Mouse (Mus musculus) CD8-positive naive resting alpha-beta T cell, adult 57 days (primary cell): Measurements from ENCODE around the gene Aco2. TPM values are rescaled to one million over a fixed set of nuclear protein-coding genes. Genes with fewer than 3 reads are reported as not detected.

Experiments used
- total RNA-seq: library from RNA; stranded (reverse); gene quantifications from one replicate; pipeline ENCODE4 v1.2.4, GENCODE M21; 2023

Gene Aco2
- total RNA-seq = 151 TPM

GRCm38 (mm10) chr15:81872262-81873136, at the start of gene Aco2:
Gene Aco2 (plus strand): TSS chr15:81872309.

DNA sequence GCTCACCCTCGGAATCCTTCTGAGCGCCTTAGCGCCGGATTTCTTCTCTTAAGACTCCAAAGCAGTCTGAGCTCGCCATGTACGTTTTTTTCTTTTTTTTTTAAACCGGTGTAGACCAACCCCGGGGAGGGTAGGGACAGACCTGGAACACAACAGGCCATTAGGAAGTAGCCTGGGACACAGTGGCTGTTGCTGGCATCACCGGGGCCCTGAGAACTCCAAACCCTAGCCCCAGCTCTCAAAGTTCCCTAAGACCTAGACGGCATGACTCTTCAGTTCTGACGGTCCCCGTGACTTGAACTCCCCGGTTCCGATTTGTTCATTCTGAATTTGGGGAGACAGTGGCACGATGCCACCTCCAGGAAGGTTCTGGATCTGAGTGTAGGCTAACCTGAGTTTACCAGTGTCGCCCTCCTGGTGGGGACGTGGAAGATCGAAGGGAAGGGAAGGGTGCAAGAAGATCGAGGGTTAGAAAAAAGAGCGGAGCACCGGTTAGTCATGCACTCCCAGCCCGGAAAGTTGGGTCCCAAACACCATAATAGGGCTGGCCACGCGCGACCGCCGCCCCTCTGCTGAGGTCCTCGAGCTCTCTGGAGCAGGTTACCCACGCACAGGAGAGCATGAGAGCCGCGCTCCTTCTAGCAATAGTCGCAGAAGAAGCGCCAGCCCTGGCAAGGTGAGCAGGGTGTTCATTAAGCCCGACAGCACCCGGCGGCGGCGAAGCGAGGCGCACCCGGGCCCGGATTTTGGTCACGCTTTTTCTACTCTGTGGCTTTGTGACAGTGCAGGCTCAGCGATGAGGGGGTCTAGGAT, 13.4 kb upstream of the Aco2 start, which contains the start of gene Tob2:
TSS of gene Tob2 (minus strand) at position 280 of the 813 bp plus-strand sequence.

DNA sequence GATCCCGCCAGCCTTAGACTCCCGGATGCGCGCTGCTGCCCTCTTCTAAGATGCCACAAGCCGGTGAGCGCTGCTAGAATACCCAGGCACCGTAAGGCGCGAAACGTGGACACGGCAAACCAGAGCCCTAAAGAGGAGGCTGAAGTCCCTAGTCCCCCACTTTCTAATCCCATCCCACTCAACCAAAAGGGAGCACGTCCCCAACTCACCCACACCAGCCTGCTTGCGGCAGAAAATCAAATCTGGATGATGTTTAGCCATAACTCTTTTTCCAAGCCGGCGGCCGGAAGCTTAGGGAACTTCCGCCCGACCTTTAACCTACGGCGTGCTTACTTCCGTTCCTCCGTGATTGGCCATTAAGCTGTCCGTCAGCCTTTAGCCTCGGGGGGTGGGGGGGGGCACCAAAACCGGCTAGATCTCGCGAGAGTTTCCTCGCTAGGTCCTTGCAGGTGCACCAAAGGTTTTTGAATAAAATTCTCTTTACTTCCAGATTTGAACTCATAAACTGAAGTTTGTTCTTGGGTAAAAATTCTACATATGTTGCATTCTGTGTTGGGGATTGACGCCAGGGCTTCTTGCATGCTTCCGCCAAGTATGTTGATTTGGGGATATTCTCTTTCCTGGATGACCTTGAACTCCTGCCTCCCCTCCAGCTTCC, 376 bp upstream of the Aco2 start, which contains the start of gene Phf5a:
TSS of gene Phf5a (minus strand) at position 308 of the 658 bp plus-strand sequence.

GRCm38 (mm10) chr15:81925760-81926445, 53.8 kb downstream of the Aco2 start, which contains the start of gene Polr3h:
Gene Polr3h (minus strand): TSS chr15:81926240.

DNA sequence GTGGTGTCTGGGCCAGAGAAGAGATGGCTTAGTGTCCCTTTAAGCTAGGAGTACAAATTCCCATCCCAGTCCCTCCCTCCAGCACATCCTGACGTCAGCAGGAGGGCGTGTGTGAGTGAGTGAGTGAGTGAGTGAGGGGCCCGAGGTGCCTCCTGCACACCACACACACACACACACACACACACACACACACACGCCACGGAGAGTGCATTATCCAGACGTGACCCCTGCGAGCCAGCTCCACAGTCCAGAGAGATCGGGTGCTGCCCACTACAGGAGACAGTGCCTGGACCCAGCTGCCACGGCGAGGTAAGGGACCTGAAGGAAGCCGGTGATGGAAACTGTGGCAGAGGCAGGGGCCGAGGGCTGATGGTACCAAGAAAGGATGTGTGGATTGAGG, 64.6 kb downstream of the Aco2 start, which contains the start of gene Csdc2:
TSS of gene Csdc2 (plus strand) at position 81 of the 400 bp plus-strand sequence.

GRCm38 (mm10) chr15:81960171-81961077, 88.3 kb downstream of the Aco2 start, which contains the start of gene Pmm1:
Gene Pmm1 (minus strand): TSS chr15:81960930.

Other genes with a start within 250 kb of the Aco2 start
- 45.7 TPM for gene L3mbtl2, start 208.4 kb upstream of the Aco2 start, total RNA-seq
- gene Chadl, start 175.0 kb upstream of the Aco2 start, total RNA-seq = not detected
- 28.1 TPM for gene Zc3h7b, start 127.3 kb upstream of the Aco2 start, total RNA-seq
- 86.9 TPM for gene Rangap1, start 126.8 kb upstream of the Aco2 start, total RNA-seq
- 25.6 TPM for gene Tef, start 69.9 kb upstream of the Aco2 start, total RNA-seq
- 78.4 TPM for gene Tob2, start 13.5 kb upstream of the Aco2 start, total RNA-seq
- gene Phf5a, start 398 bp upstream of the Aco2 start, total RNA-seq = 54.4 TPM
- 15.0 TPM for gene Polr3h, start 53.9 kb downstream of the Aco2 start, total RNA-seq
- gene Csdc2, start 64.5 kb downstream of the Aco2 start, total RNA-seq = not detected
- 26.1 TPM for gene Pmm1, start 88.6 kb downstream of the Aco2 start, total RNA-seq
- not detected for gene 1700029P11Rik, start 108.2 kb downstream of the Aco2 start, total RNA-seq
- gene Xrcc6, start 115.5 kb downstream of the Aco2 start, total RNA-seq = 31.4 TPM
- 27.8 TPM for gene Desi1, start 161.6 kb downstream of the Aco2 start, total RNA-seq
- gene Snu13, start 175.3 kb downstream of the Aco2 start, total RNA-seq = 94.0 TPM
- not detected for gene 4930407I10Rik, start 186.8 kb downstream of the Aco2 start, total RNA-seq
- gene Mei1, start 197.7 kb downstream of the Aco2 start, total RNA-seq = not detected